Mouse (Mus musculus): ENCODE data around the gene Stx6. TPM values are rescaled to one million over a fixed set of nuclear protein-coding genes. Genes with fewer than 3 reads are reported as not detected.

The Stx6 gene
- polyA plus RNA-seq, 1 experiment from 2014 or later, result 117 TPM

DNA sequence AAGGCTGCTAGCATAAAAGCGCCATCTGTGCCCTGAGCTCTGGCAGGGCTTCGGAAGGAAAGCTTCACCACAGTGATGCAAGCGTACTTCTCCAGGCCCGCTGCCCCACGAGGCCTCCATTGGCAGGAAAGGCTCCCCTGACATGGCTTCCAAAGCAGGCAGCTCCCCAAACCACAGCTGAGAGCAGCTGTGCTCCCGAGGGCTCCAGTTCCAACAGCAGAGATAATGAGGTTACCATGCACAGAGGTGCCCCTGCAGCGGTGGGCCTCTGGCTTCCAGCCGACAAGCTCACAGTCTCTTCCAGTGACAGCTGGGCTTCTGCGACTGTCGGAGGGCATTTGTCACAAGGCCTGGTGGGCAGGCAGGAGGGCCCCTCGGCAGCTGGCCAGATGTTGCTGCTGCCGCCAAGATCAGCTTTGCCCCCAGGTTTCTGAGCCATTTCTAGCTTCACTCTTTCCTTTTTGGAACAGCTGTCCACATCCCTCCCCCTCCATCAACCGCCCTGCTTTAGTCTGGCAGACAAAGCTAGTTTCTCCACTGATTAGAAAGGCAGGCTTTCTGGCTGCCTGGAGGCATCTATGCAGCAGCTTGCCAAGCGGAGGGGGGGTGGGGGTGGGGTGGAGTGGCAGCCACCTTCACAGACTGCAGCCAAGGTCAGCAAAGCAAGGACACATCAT, 75.6 kb downstream of the Stx6 start:
- Histone ChIP-seq H3K9me3 (ENCODE audit: control insufficient read depth, low read length) (no peaks in the 10 kb centered on the region), H3K27ac (peak overlapping the region; percentile 83), H3K4me2 (replicated peaks) (no peak overlapping the region), H3K4me3 (replicated peaks; ENCODE audit: low read length) (no peak overlapping the region), H3K27me3 (ENCODE audit: control insufficient read depth, insufficient read depth, low read length) (no peaks in the 10 kb centered on the region), H3K9ac (peak overlapping the region; percentile 9; the same call in 1 of the 2 replicates), H3K4me1 (replicated peaks; ENCODE audit: control insufficient read depth, insufficient read depth, low read length) (peaks cover 69% of the 10 kb centered on the region), H3K36me3 (replicated peaks; ENCODE audit: control insufficient read depth, insufficient read depth) (no peaks in the 10 kb centered on the region)
- DNase-seq (ENCODE audit: low spot score) (peak; percentile 73), ATAC-seq (ENCODE audit: low FRiP score) (peak; percentile 59)
- WGBS, result 8% methylated on average over 14 of the region's 14 CpGs

DNA sequence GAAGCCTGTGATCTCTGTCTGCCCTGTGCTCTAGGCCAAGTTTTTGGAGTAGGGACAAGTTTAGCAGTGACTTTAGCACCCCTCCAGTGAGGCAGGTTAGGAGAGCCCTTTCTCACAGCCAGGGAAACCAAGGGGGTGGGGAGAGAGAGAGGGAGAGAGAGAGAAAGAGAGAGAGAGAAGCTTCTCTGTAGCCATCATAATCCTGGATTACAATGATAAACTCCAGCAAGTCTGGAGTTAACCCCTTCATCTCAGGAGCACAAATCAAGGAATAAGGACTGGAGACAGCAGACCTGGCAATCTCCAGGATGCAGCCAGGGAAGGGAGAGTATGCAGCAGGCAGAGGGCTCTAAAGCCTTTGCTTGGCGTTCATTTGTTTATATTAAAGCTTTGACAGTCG, 77.1 kb downstream of the Stx6 start:
- peak overlapping the region; percentile 83 for H3K27ac ChIP-seq
- H3K9me3 ChIP-seq (ENCODE audit: control insufficient read depth, low read length), result no peaks in the 10 kb centered on the region

DNA sequence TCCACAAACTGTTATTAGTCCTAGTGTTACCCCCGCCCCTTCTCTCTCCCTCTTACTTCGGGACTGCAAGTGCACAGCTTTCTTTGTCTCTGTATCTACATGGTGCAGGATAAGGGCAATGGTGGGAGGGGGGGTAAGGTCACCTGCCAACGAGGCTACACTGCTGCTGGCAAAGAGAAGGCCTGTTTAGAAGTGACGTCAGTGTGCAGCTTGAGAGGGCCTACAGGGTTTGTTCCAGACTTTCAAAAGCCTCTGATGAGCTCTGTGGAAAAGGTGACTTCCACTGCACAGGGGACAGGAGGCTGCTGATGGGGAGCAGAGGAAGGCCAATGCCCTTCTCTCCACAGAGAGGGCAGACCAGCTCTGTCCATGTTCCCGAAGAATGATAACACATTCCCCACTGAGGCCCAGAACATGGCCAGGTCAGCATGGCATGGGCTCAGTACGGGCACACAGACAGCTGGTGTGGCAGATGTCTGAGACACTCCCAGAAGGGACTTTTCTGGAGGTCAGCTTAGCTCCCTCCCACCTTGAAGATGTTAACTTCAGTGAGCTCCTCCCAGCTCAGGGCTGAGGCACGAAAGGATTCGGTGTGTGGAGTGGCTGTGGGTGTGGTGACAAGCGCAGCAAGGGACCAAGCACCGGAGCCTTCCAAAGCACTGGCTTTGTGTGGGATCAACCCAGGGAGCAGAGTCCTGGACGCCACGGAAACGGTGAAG, 78.0 kb downstream of the Stx6 start:
- Histone ChIP-seq H3K9ac (no peak overlapping the region), H3K4me3 (replicated peaks; ENCODE audit: low read length) (no peak overlapping the region), H3K4me1 (replicated peaks; ENCODE audit: control insufficient read depth, insufficient read depth, low read length) (peaks cover 45% of the 10 kb centered on the region), H3K27me3 (ENCODE audit: control insufficient read depth, insufficient read depth, low read length) (no peaks in the 10 kb centered on the region), H3K4me2 (replicated peaks) (no peak overlapping the region), H3K36me3 (replicated peaks; ENCODE audit: control insufficient read depth, insufficient read depth) (no peaks in the 10 kb centered on the region), H3K9me3 (ENCODE audit: control insufficient read depth, low read length) (no peaks in the 10 kb centered on the region), H3K27ac (peak overlapping the region; percentile 34)
- ATAC-seq (ENCODE audit: low FRiP score) (no peak), DNase-seq (ENCODE audit: low spot score) (no peak)
- 35% methylated on average over 13 of the region's 13 CpGs for WGBS

More for the DNA sequence above, 77.1 kb downstream of the Stx6 start:
- Histone ChIP-seq H3K9ac (no peak overlapping the region), H3K27me3 (ENCODE audit: control insufficient read depth, insufficient read depth, low read length) (no peaks in the 10 kb centered on the region), H3K4me3 (replicated peaks; ENCODE audit: low read length) (no peak overlapping the region), H3K4me2 (replicated peaks) (no peak overlapping the region), H3K4me1 (replicated peaks; ENCODE audit: control insufficient read depth, insufficient read depth, low read length) (peaks cover 54% of the 10 kb centered on the region), H3K36me3 (replicated peaks; ENCODE audit: control insufficient read depth, insufficient read depth) (no peaks in the 10 kb centered on the region)
- 33% methylated on average over 2 of the region's 2 CpGs for WGBS
- no peak for DNase-seq (ENCODE audit: low spot score)
- no peak for ATAC-seq (ENCODE audit: low FRiP score)

- ATAC-seq (ENCODE audit: low FRiP score), result no peak
Observed at GRCm38 (mm10) chr1:155237390-155237789, 78.9 kb downstream of the Stx6 start.

GRCm38 (mm10) chr1:155238126-155238525, 79.6 kb downstream of the Stx6 start:
- WGBS, result 81% methylated on average over 5 of the region's 5 CpGs
- DNase-seq (ENCODE audit: low spot score) (no peak), ATAC-seq (ENCODE audit: low FRiP score) (no peak)
- no peak overlapping the region for H3K4me2 ChIP-seq (replicated peaks)
- peaks cover 38% of the 10 kb centered on the region for H3K4me1 ChIP-seq (replicated peaks; ENCODE audit: control insufficient read depth, insufficient read depth, low read length)
- H3K27ac ChIP-seq, result no peak overlapping the region
- H3K27me3 ChIP-seq (ENCODE audit: control insufficient read depth, insufficient read depth, low read length), result no peaks in the 10 kb centered on the region
- H3K9me3 ChIP-seq (ENCODE audit: control insufficient read depth, low read length), result no peaks in the 10 kb centered on the region
- no peak overlapping the region for H3K4me3 ChIP-seq (replicated peaks; ENCODE audit: low read length)
- H3K36me3 ChIP-seq (replicated peaks; ENCODE audit: control insufficient read depth, insufficient read depth), result no peaks in the 10 kb centered on the region
- H3K9ac ChIP-seq, result no peak overlapping the region

More at GRCm38 (mm10) chr1:155237390-155237789, 78.9 kb downstream of the Stx6 start:
- Histone ChIP-seq H3K27ac (peak overlapping the region; percentile 29; the same call in 1 of the 2 replicates), H3K4me3 (replicated peaks; ENCODE audit: low read length) (no peak overlapping the region), H3K9ac (no peak overlapping the region), H3K36me3 (replicated peaks; ENCODE audit: control insufficient read depth, insufficient read depth) (no peaks in the 10 kb centered on the region), H3K9me3 (ENCODE audit: control insufficient read depth, low read length) (no peaks in the 10 kb centered on the region), H3K4me2 (replicated peaks) (no peak overlapping the region), H3K4me1 (replicated peaks; ENCODE audit: control insufficient read depth, insufficient read depth, low read length) (peaks cover 44% of the 10 kb centered on the region), H3K27me3 (ENCODE audit: control insufficient read depth, insufficient read depth, low read length) (no peaks in the 10 kb centered on the region)
- DNase-seq (ENCODE audit: low spot score), result no peak
- WGBS, result 71% methylated on average over 11 of the region's 11 CpGs

DNA sequence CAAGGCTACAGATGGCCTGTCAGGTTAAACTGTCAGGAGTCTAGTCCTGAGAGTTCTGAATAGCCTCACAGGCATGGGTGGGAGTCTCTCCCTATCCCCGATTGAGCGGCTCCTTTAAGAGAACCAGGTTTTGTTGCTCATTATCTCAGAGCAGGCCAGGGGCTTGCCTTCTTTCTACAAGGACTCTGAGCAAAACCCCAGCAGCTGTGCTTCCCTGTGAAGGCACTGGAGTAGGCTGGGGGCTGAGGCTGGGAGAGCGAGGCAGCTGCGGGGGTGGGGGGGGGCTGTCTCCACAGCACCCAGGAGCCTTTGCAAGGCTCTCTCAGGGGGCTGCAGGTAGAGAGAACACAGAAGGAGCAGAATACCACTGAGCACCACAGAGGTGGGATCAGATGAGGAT, 80.7 kb downstream of the Stx6 start:
- peaks cover under 1% of the 10 kb centered on the region; the same call in 1 of the 2 replicates for H3K27me3 ChIP-seq (ENCODE audit: control insufficient read depth, insufficient read depth, low read length)
- H3K36me3 ChIP-seq (replicated peaks; ENCODE audit: control insufficient read depth, insufficient read depth), result no peaks in the 10 kb centered on the region
- no peaks in the 10 kb centered on the region for H3K9me3 ChIP-seq (ENCODE audit: control insufficient read depth, low read length)
- H3K4me3 ChIP-seq (replicated peaks; ENCODE audit: low read length), result no peak overlapping the region
- H3K4me2 ChIP-seq (replicated peaks), result no peak overlapping the region
- DNase-seq (ENCODE audit: low spot score) (no peak), ATAC-seq (ENCODE audit: low FRiP score) (no peak)
- no peak overlapping the region; the same call in 1 of the 2 replicates for H3K27ac ChIP-seq
- 65% methylated on average over 4 of the region's 4 CpGs for WGBS
- peaks cover 33% of the 10 kb centered on the region for H3K4me1 ChIP-seq (replicated peaks; ENCODE audit: control insufficient read depth, insufficient read depth, low read length)
- 0 out of 2 replicates have a peak overlapping the region, but pooled peaks have one; percentile 9 for H3K9ac ChIP-seq

DNA sequence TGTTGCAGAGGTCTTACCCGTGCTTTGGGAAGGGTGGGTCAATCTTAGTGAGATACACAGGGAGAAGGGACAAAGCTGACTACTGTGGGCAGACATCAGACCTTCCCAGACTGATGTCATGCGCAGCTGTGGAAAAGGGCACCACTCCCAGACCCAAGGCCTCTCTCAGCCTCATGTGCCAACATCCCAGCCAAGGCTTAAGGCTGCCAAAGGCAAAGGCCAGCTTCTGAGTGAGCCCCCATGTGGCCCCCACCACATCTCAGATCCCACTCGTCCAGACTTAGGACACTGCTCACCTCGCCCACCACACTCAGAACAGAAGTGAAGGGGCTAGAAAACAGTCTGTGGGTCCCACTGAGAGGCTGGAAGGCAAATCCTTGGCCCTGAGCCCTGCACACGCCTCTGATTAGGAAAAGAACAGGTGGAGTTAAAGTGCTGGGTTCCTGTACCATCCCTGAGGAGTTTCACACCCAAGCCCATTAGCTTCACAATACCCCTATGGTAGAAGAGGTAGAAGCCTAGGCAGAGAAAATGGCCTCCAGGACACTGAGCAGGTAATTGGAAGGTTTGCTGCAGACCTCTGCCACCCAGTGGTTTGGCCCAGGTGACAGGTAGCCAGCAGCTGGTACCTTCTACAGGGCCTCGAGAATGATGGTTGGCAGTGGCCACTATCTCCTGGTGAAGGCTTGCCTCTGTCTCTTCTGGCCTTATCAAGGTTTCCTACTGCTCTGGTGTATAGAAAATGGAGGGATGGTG, 81.6 kb downstream of the Stx6 start:
- peaks cover 10% of the 10 kb centered on the region for H3K27me3 ChIP-seq (ENCODE audit: control insufficient read depth, insufficient read depth, low read length)
- DNase-seq (ENCODE audit: low spot score), result no peak
- no peak overlapping the region for H3K4me2 ChIP-seq (replicated peaks)
- no peak overlapping the region for H3K27ac ChIP-seq
- H3K36me3 ChIP-seq (replicated peaks; ENCODE audit: control insufficient read depth, insufficient read depth), result no peaks in the 10 kb centered on the region
- no peak overlapping the region for H3K9ac ChIP-seq
- H3K4me3 ChIP-seq (replicated peaks; ENCODE audit: low read length), result no peak overlapping the region
- no peaks in the 10 kb centered on the region for H3K9me3 ChIP-seq (ENCODE audit: control insufficient read depth, low read length)
- WGBS, result 86% methylated on average over 6 of the region's 6 CpGs
- ATAC-seq (ENCODE audit: low FRiP score), result no peak
- H3K4me1 ChIP-seq (replicated peaks; ENCODE audit: control insufficient read depth, insufficient read depth, low read length), result peaks cover 27% of the 10 kb centered on the region

DNA sequence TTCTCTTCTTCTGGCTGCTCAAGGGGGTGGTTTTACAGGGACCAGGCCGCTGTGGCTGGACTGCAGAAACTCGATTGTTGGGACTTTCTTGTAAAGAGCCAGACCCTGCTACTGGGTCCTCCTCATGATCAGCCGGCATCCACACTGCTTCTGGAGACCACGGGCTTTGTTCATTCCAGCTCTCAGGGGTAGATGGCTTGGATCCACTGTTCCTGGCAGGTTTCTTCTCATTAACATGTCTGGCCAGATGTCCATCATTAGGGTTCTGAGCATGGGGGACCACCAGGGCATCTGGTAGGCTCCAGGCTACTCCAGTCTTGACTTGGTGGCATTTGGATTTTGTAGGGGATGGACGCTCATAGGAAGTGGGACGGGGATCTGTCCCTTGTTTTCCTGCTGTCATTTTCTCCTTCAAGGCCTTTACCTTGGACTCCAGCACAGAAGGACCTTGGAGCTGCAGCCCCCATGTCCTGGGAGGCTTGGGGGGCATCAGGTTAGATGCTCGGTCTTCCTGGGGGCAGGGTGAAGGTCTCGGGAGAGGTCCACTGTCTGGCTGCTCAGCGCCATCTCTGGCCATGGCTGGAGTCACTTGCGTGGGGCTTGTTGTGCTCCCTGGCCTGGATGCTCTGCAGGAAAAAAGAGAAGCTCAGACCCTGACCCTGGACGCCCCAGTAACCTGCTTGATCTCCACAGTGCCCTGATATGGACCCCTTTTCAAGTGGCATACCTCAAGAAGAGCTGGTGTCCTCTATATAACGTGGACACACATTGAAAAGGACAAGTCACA, 83.4 kb downstream of the Stx6 start:
- no peak overlapping the region for H3K4me3 ChIP-seq (replicated peaks; ENCODE audit: low read length)
- ATAC-seq (ENCODE audit: low FRiP score), result no peak
- WGBS, result 78% methylated on average over 12 of the region's 12 CpGs

DNA sequence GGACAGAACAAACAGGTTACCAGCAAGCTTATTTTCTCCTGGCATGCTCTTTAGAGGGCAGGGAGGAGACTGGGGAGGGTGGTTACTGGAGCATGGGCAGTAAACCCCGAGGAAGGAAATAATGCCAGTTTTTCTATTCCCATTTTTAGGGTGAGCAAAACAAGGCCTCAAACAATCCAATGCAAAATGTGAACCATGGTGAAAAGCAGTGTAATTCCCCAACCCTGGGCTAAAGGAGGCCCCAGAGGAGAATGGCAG, 83.9 kb downstream of the Stx6 start:
- H3K36me3 ChIP-seq (replicated peaks; ENCODE audit: control insufficient read depth, insufficient read depth), result no peaks in the 10 kb centered on the region
- DNase-seq (ENCODE audit: low spot score) (no peak), ATAC-seq (ENCODE audit: low FRiP score) (no peak)
- peaks cover 7% of the 10 kb centered on the region for H3K4me1 ChIP-seq (replicated peaks; ENCODE audit: control insufficient read depth, insufficient read depth, low read length)
- WGBS, result 52% methylated on average over 1 of the region's 1 CpGs
- H3K4me2 ChIP-seq (replicated peaks), result no peak overlapping the region
- H3K27me3 ChIP-seq (ENCODE audit: control insufficient read depth, insufficient read depth, low read length), result peaks cover 12% of the 10 kb centered on the region
- H3K9ac ChIP-seq, result no peak overlapping the region
- no peak overlapping the region for H3K4me3 ChIP-seq (replicated peaks; ENCODE audit: low read length)
- no peaks in the 10 kb centered on the region for H3K9me3 ChIP-seq (ENCODE audit: control insufficient read depth, low read length)
- H3K27ac ChIP-seq, result no peak overlapping the region

More for the DNA sequence above, 83.4 kb downstream of the Stx6 start:
- no peaks in the 10 kb centered on the region for H3K36me3 ChIP-seq (replicated peaks; ENCODE audit: control insufficient read depth, insufficient read depth)
- H3K9me3 ChIP-seq (ENCODE audit: control insufficient read depth, low read length), result no peaks in the 10 kb centered on the region
- H3K27ac ChIP-seq, result no peak overlapping the region
- peaks cover 12% of the 10 kb centered on the region for H3K4me1 ChIP-seq (replicated peaks; ENCODE audit: control insufficient read depth, insufficient read depth, low read length)
- H3K4me2 ChIP-seq (replicated peaks), result no peak overlapping the region
- no peak for DNase-seq (ENCODE audit: low spot score)
- H3K27me3 ChIP-seq (ENCODE audit: control insufficient read depth, insufficient read depth, low read length), result peaks cover 12% of the 10 kb centered on the region
- H3K9ac ChIP-seq, result no peak overlapping the region

All from hindbrain, embryonic 14.5 days (tissue).